Mouse (Mus musculus) stomach, embryonic 14.5 days (tissue): Measurements from ENCODE around the gene Rnf115. TPM values are rescaled to one million over a fixed set of nuclear protein-coding genes. Genes with fewer than 3 reads are reported as not detected.

Experiments
- ATAC-seq: fragments of 200-750 bp; cut with Nextera tagmentation; 2 replicates; pipeline ENCODE4 v1.8.0; 2017; ENCODE audit warnings: low read depth, moderate TSS enrichment; ENCODE audit not compliant: insufficient number of reproducible peaks, insufficient read depth, low FRiP score
- H3K27ac ChIP-seq: fragments of 300-500 bp; sonication (generic); 2 replicates; pipeline ENCODE4 v1.5.1; 2014; ENCODE audit warnings: mild to moderate bottlenecking, low read length, moderate library complexity, mixed read lengths
- H3K27me3 ChIP-seq: fragments of 300-500 bp; sonication (generic); 2 replicates; pipeline ENCODE4 v1.6.1; 2014; ENCODE audit warnings: low read length, control low read depth, mixed read lengths; ENCODE audit not compliant: control insufficient read depth, insufficient read depth
- H3K36me3 ChIP-seq: fragments of 300-500 bp; sonication (generic); 2 replicates; pipeline ENCODE4 v1.6.1; 2014; ENCODE audit warnings: mild to moderate bottlenecking, control low read depth, low read length, moderate library complexity, mixed read lengths; ENCODE audit not compliant: control insufficient read depth, insufficient read depth
- H3K4me1 ChIP-seq: fragments of 300-500 bp; sonication (generic); 2 replicates; pipeline ENCODE4 v1.6.1; 2014; ENCODE audit warnings: low read length, control low read depth, mixed read lengths; ENCODE audit not compliant: control insufficient read depth, insufficient read depth
- H3K4me2 ChIP-seq: fragments of 300-500 bp; sonication (generic); replicated peaks from 2 replicates; pipeline ENCODE4 v1.6.1; 2014; ENCODE audit warnings: low read depth, low read length, control low read depth
- H3K4me3 ChIP-seq: fragments of 300-500 bp; sonication (generic); 2 replicates; pipeline ENCODE4 v1.5.1; 2014; ENCODE audit warnings: low read depth, low read length, control low read depth
- H3K9ac ChIP-seq: fragments of 300-500 bp; sonication (generic); replicated peaks from 2 replicates; pipeline ENCODE4 v1.6.1; 2014; ENCODE audit warnings: low read depth, mild to moderate bottlenecking, control low read depth, low read length, moderate library complexity, mixed read lengths
- H3K9me3 ChIP-seq: fragments of 300-500 bp; sonication (generic); 2 replicates; pipeline ENCODE4 v1.6.1; 2016; ENCODE audit warnings: low read depth, low read length, control low read depth; ENCODE audit not compliant: control insufficient read depth
- WGBS: fragments of 180-500 bp; shearing (Covaris S2); extraction: QIAGEN DNeasy Blood & Tissue Kit; methylation state at CpG from one replicate; pipeline ENCODE4 v1.1.7; 2014; 5-methylcytosine and 5-hydroxymethylcytosine counted together
- polyA plus RNA-seq: library from polyadenylated mRNA; unstranded; fragments of >200 nt; fragmentation: Nextera tagmentation; extraction: Ambion mirVana; gene quantifications from 2 replicates; pipeline ENCODE4 v1.2.1, GENCODE M21; 2014

The Rnf115 gene
- polyA plus RNA-seq, 1 experiment from 2014 or later = 42.1 TPM

DNA sequence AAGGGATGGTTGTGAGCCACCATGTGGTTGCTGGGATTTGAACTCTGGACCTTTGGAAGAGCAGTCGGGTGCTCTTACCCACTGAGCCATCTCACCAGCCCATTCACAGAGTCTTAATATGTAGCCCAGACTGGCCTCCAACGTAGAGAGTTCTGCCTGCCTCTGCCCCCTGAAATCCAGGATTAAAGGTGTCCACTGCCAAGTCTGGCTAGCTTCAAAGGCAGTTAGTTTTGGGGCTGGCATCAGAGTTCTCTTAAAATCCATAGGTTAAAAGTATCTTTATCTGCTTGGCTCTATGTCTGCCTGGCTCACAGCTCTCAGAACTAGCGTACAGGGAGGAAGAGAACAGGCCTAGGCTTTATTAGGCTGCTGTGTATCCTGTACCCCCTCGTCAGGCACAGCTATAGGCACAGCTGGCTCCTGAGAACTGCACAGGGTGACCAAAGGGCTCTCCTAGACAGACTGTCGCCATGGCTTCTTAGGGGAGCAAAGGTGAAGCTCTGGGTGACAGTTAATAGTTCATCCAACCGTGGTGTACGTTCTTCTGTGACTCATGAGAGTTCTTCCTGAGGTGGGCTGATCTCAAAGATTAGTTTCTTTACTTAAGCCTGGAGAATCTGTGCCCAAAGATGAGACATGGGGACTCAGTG, 111.7 kb downstream of the Rnf115 start:
- Histone ChIP-seq H3K4me3 (no peak overlapping the region), H3K27ac (no peak overlapping the region), H3K9me3 (no peaks in the 10 kb centered on the region), H3K27me3 (no peaks in the 10 kb centered on the region), H3K4me2 (no peak overlapping the region), H3K4me1 (no peaks in the 10 kb centered on the region), H3K36me3 (no peaks in the 10 kb centered on the region), H3K9ac (no peak overlapping the region)
- 63% methylated on average over 7 of the region's 7 CpGs for WGBS
- ATAC-seq = no peak

Other genes starting within 250 kb of the Rnf115 start
- 0.20 TPM in 1 of 2 replicates, not detected in the other for gene Hfe2, start 202.5 kb upstream of the Rnf115 start, polyA plus RNA-seq
- gene Txnip, start 169.7 kb upstream of the Rnf115 start, polyA plus RNA-seq = 155 and 168 TPM in 2 replicates
- 0.69 and 1.9 TPM in 2 replicates for gene Gm16253, start 150.7 kb upstream of the Rnf115 start, polyA plus RNA-seq
- 21.5 and 29.5 TPM in 2 replicates for gene Polr3gl, start 133.5 kb upstream of the Rnf115 start, polyA plus RNA-seq
- 2.9 and 3.4 TPM in 2 replicates for gene Ankrd34a, start 131.0 kb upstream of the Rnf115 start, polyA plus RNA-seq
- gene Lix1l, start 126.5 kb upstream of the Rnf115 start, polyA plus RNA-seq = 10.6 TPM in 2 replicates
- gene Rbm8a, start 97.7 kb upstream of the Rnf115 start, polyA plus RNA-seq = 144 and 147 TPM in 2 replicates
- 45.4 and 51.3 TPM in 2 replicates for gene Pex11b, start 92.3 kb upstream of the Rnf115 start, polyA plus RNA-seq
- gene Gm42957, start 92.2 kb upstream of the Rnf115 start, polyA plus RNA-seq = 0.07 TPM in 1 of 2 replicates, not detected in the other
- 0.88 and 1.00 TPM in 2 replicates for gene Itga10, start 82.1 kb upstream of the Rnf115 start, polyA plus RNA-seq
- gene Ankrd35, start 57.5 kb upstream of the Rnf115 start, polyA plus RNA-seq = 0.82 and 1.1 TPM in 2 replicates
- 52.6 and 59.4 TPM in 2 replicates for gene Pias3, start 31.3 kb upstream of the Rnf115 start, polyA plus RNA-seq
- 8.7 and 9.3 TPM in 2 replicates for gene Nudt17, start 19.1 kb upstream of the Rnf115 start, polyA plus RNA-seq
- gene Polr3c, start within 50 bp of the Rnf115 start, polyA plus RNA-seq = 31.8 and 32.5 TPM in 2 replicates
- gene Pdzk1, start 101.6 kb downstream of the Rnf115 start, polyA plus RNA-seq = 0.28 TPM in 1 of 2 replicates, not detected in the other
- 0.31 and 0.32 TPM in 2 replicates for gene Cd160, start 101.7 kb downstream of the Rnf115 start, polyA plus RNA-seq
- gene Gja5, start 177.0 kb downstream of the Rnf115 start, polyA plus RNA-seq = 4.6 and 5.1 TPM in 2 replicates
- 46.6 TPM in 2 replicates for gene Gpr89, start 177.7 kb downstream of the Rnf115 start, polyA plus RNA-seq
- gene Gja8, start 198.4 kb downstream of the Rnf115 start, polyA plus RNA-seq = not detected in 2 replicates